Mouse (Mus musculus) testis, adult 2 months (tissue): ENCODE results near the gene Kcnq1. TPM values are rescaled to one million over a fixed set of nuclear protein-coding genes. Genes with fewer than 3 reads are reported as not detected.

Source experiments
- H3K27ac ChIP-seq: fragments of 200-500 bp; 2 replicates; pipeline ENCODE4 v1.5.1; 2012; ENCODE audit warnings: low read depth, low read length; ENCODE audit not compliant: control insufficient read depth, insufficient read depth
- H3K27me3 ChIP-seq: fragments of 200-500 bp; 2 replicates; pipeline ENCODE4 v1.6.1; 2012; ENCODE audit warnings: mild to moderate bottlenecking, low read length, moderate library complexity; ENCODE audit not compliant: control insufficient read depth, insufficient read depth
- H3K36me3 ChIP-seq: fragments of 200-500 bp; 2 replicates; pipeline ENCODE4 v1.6.1; 2012; ENCODE audit warnings: mild to moderate bottlenecking, low read length; ENCODE audit not compliant: control insufficient read depth, insufficient read depth
- H3K4me1 ChIP-seq: fragments of 200-500 bp; 2 replicates; pipeline ENCODE4 v1.6.1; 2012; ENCODE audit warnings: low read length; ENCODE audit not compliant: control insufficient read depth, insufficient read depth
- H3K4me3 ChIP-seq: fragments of 200-500 bp; 2 replicates; pipeline ENCODE4 v1.5.1; 2012; ENCODE audit warnings: low read depth, mild to moderate bottlenecking, low read length, moderate library complexity, mixed read lengths; ENCODE audit not compliant: control insufficient read depth
- CTCF ChIP-seq: fragments of 200-500 bp; IDR thresholded peaks from 2 replicates; pipeline ENCODE4 v1.5.1; 2012; ENCODE audit warnings: low read depth, mild to moderate bottlenecking, inconsistent platforms, low read length, moderate library complexity; ENCODE audit not compliant: control insufficient read depth, insufficient read depth, insufficient replicate concordance
- POLR2A ChIP-seq: fragments of 200-500 bp; IDR thresholded peaks from 2 replicates; pipeline ENCODE4 v1.6.1; 2012; ENCODE audit warnings: low read depth, mild to moderate bottlenecking, inconsistent platforms, low read length, moderate library complexity; ENCODE audit not compliant: control insufficient read depth
- polyA plus RNA-seq: library from polyadenylated mRNA; depleted of rRNA; stranded (reverse); fragments of >200 nt; gene quantifications from 2 replicates; pipeline ENCODE4 v1.2.3, GENCODE M21; 2012

The Kcnq1 gene
- polyA plus RNA-seq, 1 experiment, result 1.6 TPM

GRCm38 (mm10) chr7:143308001-143308400, 201.8 kb downstream of the Kcnq1 start:
- TF ChIP-seq POLR2A (no peak), CTCF (no peak)
- Histone ChIP-seq H3K4me1 (no peaks in the 10 kb centered on the region; the same call in 1 of the 2 replicates), H3K36me3 (no peaks in the 10 kb centered on the region), H3K4me3 (no peak overlapping the region), H3K27ac (no peak overlapping the region), H3K27me3 (no peaks in the 10 kb centered on the region)

GRCm38 (mm10) chr7:143310311-143310710, 204.1 kb downstream of the Kcnq1 start:
- H3K36me3 ChIP-seq, result no peaks in the 10 kb centered on the region
- no peak overlapping the region for H3K4me3 ChIP-seq
- no peaks in the 10 kb centered on the region for H3K27me3 ChIP-seq
- H3K27ac ChIP-seq, result no peak overlapping the region
- TF ChIP-seq CTCF (no peak), POLR2A (no peak)
- no peaks in the 10 kb centered on the region; the same call in 1 of the 2 replicates for H3K4me1 ChIP-seq

GRCm38 (mm10) chr7:143310847-143311246, 204.7 kb downstream of the Kcnq1 start:
- no peak for TF ChIP-seq POLR2A
- no peak for TF ChIP-seq CTCF
- H3K36me3 ChIP-seq, result no peaks in the 10 kb centered on the region
- no peak overlapping the region for H3K4me3 ChIP-seq
- H3K4me1 ChIP-seq, result no peaks in the 10 kb centered on the region; the same call in 1 of the 2 replicates
- no peaks in the 10 kb centered on the region for H3K27me3 ChIP-seq
- no peak overlapping the region for H3K27ac ChIP-seq

- Histone ChIP-seq H3K4me1 (no peaks in the 10 kb centered on the region), H3K4me3 (no peak overlapping the region), H3K27me3 (no peaks in the 10 kb centered on the region), H3K36me3 (no peaks in the 10 kb centered on the region), H3K27ac (no peak overlapping the region)
- TF ChIP-seq CTCF, result no peak
- TF ChIP-seq POLR2A, result no peak
Measured at GRCm38 (mm10) chr7:143311471-143311870, 205.3 kb downstream of the Kcnq1 start.

- no peak overlapping the region for H3K27ac ChIP-seq
- H3K36me3 ChIP-seq, result no peaks in the 10 kb centered on the region
- TF ChIP-seq POLR2A, result no peak
- TF ChIP-seq CTCF, result no peak
- H3K4me3 ChIP-seq, result no peak overlapping the region
- H3K27me3 ChIP-seq, result no peaks in the 10 kb centered on the region
- H3K4me1 ChIP-seq, result no peaks in the 10 kb centered on the region
Measured at GRCm38 (mm10) chr7:143313572-143314319, 207.6 kb downstream of the Kcnq1 start.

- no peak for TF ChIP-seq CTCF
- no peak overlapping the region for H3K27ac ChIP-seq
- H3K27me3 ChIP-seq, result no peaks in the 10 kb centered on the region
- no peaks in the 10 kb centered on the region for H3K36me3 ChIP-seq
- no peak overlapping the region for H3K4me3 ChIP-seq
- H3K4me1 ChIP-seq, result no peaks in the 10 kb centered on the region
Measured at GRCm38 (mm10) chr7:143318512-143318911, 212.3 kb downstream of the Kcnq1 start.

GRCm38 (mm10) chr7:143320367-143320766, 214.2 kb downstream of the Kcnq1 start:
- no peaks in the 10 kb centered on the region for H3K27me3 ChIP-seq
- H3K27ac ChIP-seq, result no peak overlapping the region
- no peak overlapping the region for H3K4me3 ChIP-seq
- H3K36me3 ChIP-seq, result no peaks in the 10 kb centered on the region
- TF ChIP-seq POLR2A, result no peak
- TF ChIP-seq CTCF, result no peak
- H3K4me1 ChIP-seq, result no peaks in the 10 kb centered on the region
